Mouse (Mus musculus) CH12F3 (cell line): ENCODE results near the gene Card19.

ENCODE experiments used
- in situ Hi-C: fragments of 300-500 bp; cut with MboI; formaldehyde crosslinking; loops from 2 replicates; pipeline ENCODE4 v1.14.3; 2020; ENCODE audit warnings: low sequenced_read_pairs

Card19 gene

DNA sequence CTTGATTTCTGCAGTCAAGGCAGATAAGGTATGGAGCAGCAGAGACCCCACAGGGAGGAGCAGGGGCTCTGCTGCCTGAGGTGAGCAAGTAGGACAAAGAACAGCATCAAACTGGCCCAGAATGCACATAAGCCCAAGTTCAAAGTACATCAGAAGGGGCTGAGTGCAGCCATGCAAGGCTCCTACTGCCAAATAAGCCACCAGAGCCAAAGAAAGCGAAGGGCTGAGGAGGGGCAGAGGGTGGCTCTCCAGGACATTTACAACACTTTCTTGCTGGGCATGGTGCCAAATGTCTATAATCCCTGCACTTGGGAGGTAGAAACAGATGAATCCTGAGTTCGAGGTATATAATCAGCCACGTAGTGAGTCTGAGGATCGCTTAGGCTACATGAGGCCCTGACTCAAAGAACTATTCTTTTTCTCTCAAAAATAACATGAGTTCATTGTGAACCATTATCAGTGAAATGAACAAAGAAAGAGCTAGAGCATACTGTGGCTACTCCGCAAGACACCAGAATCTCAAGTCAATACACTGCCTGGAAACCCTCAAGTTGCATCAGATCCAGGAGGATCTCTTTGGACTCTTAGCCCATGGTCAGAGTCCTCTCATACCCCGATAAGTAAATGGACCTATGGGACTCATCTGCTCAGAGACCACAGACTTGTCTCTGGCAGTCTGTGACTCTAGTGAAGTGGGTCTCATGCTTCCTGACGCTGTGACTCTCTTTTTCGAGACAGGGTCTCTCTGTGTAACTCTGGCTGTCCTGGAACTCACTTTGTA lies 18.1 kb upstream of the Card19 start:
- in situ Hi-C loops, result no loop called here

DNA sequence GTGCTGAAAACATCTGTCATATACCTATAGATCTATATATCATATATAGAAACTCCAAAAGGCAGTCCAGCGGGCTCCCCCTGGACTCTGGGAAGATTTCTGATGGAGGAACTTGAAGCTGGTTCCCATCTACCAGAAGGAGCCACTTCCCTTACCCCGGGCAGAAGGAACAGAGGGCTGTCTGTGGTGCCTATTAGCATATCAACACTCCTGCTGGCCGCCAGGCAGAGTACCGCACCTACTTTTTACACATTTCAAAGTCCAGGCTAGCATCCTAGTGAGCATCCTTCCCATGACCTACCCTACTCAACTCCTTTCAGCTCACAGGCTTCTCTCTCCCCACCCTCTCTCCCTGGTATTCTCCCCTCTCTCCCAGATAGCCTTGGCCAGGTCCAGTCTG lies 9.8 kb upstream of the Card19 start:
- in situ Hi-C loops, result no loop called here

DNA sequence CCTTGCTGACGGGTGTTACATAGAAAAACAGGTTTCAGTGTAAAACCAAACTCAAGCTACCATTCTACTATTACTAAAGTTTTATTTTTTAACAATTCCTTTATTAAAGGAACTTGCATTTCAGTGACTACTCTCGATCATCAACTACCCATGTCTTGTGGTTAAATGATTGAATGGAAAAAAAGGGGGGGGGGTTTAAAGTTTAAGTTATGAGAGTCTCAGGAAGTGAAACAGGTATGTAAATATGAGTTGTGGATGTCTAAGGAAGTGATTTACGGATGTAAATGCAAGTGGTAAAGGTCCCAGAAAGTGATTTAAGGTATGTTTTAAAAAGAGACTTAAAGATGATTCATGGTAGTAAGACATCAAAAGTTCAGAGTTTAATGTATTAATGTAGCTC lies 9.3 kb upstream of the Card19 start:
- in situ Hi-C loops, result no loop called here

DNA sequence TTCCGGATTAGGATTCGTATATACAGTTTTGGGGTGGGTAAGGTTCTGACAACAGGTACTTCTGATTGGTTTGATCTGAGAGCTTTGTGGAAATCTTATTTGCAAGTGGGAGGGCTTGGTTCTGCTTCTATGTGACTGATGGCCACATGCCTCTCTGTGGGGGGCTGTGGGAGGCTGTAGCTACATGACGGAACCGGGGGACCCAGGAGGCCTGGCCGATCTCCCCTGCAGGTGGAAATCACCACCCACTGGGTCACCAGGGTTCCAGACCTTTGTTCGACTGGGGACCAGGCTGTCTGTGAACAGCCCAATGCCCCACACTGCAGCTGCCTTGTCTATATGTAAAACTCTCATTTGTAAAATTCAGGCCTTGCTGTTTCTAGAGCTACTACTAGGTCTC lies 8.9 kb upstream of the Card19 start:
- in situ Hi-C loops, result no loop called here

DNA sequence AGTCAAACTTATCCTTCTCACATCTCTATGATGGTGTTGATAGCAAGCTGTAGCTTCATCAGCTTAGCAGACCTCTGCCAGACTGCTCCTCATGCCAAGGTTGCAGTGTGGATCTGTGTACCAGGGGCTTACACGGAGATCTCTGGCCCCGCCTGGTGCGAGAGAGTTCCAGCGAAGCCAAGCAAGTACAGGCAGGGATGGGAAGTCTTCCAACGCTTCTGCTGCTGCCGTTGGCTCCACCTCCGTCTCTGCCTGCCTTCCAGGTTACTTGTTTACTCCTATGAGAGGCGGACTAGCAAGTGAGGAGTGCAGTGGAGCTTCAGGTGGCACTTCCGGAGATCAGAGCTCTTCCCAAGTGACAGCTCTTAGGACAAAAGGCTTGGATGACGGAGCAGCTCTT lies 8.5 kb upstream of the Card19 start:
- in situ Hi-C loops, result no loop called here

DNA sequence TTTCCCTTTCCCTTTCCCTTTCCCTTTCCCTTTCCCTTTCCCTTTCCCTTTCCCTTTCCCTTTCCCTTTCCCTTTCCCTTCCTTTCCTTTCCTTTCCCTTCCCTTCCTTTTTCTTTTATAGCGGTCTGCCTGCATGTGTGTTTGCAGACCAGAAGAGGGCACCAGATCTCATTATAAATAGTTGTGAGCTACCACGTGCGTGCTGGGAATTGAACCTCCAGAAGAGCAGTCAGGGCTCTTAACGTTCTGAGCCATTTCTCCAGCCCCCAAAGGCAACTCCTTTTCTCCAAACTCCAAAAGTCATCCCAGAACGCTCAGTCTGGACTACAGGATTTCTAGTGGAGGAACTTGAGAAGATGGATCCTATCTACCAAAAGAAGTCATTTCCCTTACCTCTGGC lies 5.1 kb upstream of the Card19 start:
- in situ Hi-C loops, result no loop called here

DNA sequence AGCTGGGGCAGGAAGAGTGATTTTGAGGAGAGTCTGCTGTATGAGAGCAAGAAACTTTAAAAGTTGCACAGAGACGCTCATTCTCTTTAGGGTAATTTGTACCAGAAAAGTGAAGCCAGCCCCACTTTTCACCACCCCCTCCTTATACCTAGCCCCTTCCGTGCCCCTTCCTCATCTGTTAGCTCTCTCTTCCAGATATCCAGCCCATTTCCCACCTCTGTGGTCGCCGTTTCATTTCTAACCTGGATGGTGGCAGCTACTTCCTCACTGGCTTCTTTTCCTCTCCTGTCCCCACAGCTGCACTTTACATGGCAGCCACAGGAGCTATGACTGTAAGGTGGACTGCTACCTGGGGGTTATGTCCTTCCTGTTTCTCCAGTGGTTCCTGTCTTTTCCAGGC lies 3.5 kb upstream of the Card19 start:
- in situ Hi-C loops, result no loop called here

DNA sequence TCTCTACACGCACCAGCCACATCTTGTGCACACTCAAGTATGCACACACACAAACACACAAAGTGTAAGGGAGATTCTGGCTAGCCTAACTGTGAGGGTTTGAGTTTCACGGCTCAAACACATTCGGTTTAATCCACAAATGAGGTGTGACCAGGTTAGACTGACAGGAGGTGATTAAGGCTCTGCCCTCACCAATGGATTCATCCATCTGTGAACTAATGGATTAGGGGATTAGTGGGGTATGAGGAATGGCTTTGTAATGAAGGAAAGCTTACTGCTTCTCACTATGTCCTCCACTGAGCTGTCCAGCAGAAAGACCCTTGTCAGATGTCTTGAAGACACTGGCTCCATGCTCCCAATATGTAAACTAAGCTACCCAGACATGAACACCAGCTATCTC lies 2.8 kb upstream of the Card19 start:
- in situ Hi-C loops, result no loop called here

DNA sequence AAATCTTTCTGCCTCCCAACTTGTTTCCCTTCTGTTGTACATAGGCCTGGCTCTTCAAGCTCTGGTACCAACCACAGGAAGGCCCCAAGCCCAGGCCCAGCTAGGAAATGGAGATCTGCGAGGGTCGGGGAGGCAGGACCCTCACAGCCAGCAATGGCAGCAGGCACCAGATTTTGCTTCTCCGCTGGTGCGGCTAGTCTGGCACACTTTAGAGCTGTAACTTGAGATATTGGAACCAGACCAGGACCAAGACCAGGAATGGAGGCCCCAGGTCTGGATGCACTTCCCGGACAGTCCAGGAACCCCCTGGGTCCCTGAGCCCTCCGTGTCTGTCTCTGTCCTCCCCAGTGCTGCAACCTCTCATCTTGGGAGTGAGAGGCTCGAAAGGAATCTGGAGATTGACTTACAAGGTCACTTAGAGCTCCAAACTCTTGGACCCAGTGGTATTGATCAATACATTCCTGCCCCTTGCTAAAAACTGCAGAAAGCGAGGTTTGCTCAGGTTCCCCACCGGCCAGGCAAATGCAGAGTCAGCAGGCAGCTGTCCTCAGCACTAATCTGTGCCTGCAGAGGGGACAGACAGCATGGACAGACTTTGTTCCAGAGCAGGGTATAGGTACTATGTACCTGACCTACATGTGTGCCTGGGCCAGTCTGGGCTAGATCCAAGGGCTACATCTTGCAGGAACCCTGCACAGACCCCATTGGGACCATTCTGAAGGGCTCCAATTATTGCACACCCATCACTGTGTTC lies 1.1 kb upstream of the Card19 start:
- in situ Hi-C loops, result no loop called here

DNA sequence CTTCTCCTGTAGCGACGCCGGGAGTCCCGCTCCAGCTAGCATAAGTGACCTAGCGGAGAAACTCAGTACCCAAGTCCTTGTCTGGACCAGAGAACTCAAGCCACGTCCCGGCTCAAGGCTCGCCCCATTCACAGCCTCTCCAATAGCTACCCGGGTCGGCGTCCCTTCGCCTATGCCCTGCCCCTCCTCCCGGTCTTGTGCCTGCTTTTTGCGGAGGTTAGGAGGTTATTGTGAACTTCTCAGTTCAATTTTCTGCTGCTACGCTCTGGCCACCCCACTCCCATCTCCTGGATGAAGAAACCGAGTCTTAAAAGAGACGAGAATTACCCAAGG lies 349 bp upstream of the Card19 start:
- in situ Hi-C loops, result no loop called here

DNA sequence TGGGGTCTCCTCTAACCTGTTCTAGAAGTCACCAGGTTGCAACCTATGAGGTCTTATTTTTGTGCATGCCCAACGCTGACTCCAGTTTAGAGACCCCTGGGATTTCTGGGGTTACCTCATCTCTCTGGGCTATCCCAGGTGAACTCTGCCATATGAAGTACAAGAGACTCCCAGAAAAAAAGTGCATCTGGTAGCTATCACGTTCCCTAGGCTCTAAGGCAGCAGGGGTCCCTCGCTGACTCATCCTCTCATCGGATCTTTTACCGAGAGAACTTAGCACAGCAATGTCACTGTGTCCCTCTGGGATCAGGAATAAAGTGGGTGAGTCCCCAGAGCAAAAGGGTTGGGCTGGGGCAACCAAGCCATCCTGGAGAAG lies 721 bp downstream of the Card19 start:
- in situ Hi-C loops, result no loop called here

DNA sequence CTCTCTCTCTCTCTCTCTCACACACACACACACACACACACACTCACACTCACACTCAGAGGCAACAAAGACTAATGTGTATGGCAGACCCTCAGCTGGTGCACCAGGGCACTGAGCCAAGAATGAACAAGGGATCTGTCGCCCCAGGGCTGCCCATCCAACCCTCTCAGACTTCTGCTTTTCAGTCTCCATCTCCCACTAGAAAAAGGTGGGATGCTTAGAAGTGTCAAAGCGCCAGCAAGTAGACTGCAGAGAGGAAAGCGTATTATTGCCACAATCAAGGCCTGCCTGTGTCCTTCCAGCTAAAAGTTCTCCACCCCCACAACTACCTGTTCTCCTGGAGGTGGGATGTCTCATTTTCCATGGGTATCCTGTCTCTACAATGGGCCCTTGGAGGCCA lies 1.4 kb downstream of the Card19 start:
- in situ Hi-C loops, result no loop called here

DNA sequence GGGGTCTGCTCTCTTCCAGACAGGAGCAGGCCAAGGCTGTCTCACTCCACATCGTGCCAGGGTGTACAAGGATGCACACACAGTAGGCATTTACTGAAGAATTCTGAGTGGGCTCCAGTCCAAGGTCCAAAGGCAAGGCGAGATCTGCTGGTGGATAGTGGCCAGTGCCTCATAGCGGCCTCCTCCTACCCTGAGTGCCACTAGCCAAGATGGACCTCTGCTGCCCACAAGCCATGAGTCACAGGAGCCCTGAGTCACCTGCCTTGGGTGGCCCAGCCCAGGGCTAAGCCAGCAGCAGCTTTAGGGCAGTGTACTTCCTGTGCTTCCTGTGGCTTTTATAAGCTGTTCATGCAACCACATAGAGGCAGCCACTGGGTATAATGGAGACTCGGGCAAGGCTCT lies 2.3 kb downstream of the Card19 start:
- in situ Hi-C loops, result no loop called here

DNA sequence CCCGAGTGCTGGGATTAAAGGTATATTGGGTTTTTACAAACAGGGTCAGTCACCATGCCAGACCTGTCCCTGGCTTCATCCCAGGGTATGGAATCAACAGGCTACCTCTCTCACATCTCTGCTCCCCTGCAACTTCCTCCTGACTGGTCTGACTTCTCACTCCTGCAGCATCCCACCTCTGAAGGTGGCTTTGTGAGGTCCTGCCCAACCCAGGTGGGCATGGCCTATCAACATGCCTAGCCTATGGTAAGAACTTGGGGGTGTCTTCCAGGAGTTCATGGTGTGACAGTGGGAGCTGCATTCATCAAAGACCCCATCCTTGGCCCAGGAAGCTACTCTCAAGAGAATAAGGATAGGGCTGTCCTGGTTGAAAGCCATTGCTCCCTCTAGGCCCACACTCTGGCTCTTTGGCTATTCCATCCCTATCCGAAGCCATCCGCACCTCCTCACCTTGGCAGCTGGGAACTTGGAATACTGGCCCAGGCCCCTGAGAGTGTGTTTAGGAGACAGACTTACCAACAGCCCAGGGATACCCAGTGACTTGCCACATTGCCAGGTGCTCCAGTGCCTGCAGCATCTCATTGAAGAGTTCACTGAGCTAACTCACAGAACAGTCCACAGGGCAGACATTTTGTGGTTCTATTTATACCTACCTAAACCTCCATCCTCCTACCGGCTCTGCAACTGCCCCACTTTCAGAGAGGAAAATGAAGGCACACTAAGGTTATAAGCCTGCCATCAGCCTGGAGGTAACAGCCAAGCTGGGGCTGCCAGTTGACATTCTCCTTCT lies 2.9 kb downstream of the Card19 start:
- in situ Hi-C loops, result no loop called here

DNA sequence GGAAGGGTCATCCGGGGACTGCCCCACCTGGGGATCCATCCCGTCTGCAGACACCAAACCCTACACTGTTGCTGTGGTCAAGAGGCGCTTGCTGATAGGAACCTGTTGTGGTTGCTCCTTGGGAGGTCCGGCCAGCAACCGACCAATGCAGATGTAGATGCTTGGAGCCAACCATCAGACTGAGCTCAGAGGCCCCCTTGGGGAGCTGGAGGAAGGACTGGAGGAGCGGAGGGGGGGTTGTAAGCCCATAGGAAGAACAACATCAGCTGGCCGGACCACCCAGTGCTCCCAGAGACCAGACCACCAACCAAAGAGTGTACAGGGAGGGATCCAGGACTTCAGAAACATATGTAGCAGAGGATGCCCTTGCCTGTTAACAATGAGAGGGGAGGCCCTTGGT lies 6.5 kb downstream of the Card19 start:
- in situ Hi-C loops, result no loop called here

DNA sequence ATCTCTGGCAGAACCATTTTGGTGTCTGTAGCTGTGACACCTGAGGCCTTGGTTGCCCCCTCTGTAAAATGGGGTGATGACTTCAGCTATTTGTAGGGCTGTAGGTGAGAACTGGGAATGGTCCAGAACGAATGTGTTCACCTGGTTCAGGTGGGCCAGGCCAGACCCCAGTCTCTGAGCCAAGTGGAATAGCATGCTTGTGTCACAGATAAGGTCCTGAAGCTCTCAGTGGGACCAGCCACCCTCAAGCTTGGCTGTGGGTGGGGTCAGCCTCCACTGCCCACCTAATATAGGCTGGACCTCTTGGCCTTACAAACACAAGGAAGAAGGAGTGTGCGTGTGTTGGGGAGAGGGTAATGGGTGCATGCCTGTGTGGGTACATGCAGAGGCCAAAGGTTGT lies 9.5 kb downstream of the Card19 start:
- in situ Hi-C loops, result no loop called here

DNA sequence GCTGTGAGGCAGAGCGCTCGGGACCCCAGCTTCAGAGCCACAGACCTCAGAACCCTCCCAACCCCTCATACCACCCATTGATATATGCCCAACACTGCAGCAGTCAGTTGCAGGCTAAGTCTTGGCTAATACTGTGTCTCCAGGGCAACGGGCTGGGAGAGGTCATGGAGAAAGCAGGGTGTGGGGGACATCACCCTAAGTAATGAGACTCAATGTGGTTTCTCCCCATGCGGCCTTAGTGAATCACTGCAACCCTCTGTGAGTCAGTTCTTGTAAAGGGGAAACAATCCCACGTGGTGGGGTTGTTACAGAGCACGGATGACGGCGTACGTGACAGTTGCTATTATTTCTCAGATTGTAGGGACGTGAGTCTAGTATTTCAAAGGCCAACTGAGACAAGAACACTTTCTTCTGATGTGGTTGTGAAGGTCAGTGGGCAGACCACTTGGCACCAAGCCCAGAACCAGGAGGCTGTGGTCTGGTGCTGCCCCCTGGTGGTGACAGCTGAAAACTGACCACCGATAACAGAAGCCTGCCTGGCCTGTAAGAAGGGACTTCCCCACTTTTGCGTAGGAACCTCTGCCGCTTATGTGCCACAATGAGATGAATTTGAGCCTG lies 10.3 kb downstream of the Card19 start:
- in situ Hi-C loops, result no loop called here

DNA sequence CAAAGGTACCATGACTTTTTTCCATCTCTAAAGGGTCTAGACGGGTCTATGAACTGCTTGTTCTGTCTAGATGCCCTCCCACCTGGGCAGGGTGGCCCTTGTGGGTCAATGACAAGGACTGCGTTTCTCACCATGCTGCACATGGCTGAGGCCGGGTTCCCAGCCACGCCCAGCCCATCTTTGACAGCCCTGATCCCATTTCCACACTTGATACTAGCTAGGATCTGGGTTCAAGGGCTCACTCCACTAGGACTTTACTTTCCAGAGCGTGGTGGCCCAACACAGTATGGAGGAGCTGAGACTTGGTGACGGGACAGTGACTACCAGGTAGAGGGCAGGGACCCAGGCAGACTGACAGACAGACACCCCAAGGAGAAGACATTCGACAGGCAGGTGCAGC lies 13.3 kb downstream of the Card19 start:
- in situ Hi-C loops, result no loop called here

DNA sequence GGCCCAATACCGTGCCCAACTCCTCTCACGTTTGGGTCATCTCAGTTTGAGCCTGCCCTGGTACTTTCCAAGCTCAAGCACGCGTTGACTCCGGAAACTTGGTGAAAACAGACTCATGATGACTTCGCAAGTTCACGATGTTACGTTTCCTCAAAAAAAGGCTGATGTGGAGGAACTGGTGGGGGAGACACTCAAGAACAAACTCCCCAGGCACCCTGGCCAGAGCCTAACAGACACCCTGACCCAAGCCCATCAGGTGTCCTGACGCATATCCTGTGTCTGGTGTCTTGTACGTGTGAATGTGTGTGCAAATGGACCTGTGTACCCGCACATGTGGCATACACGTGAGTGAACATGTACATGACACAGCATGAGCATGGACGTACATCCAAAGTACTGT lies 15.1 kb downstream of the Card19 start:
- in situ Hi-C loops, result no loop called here

DNA sequence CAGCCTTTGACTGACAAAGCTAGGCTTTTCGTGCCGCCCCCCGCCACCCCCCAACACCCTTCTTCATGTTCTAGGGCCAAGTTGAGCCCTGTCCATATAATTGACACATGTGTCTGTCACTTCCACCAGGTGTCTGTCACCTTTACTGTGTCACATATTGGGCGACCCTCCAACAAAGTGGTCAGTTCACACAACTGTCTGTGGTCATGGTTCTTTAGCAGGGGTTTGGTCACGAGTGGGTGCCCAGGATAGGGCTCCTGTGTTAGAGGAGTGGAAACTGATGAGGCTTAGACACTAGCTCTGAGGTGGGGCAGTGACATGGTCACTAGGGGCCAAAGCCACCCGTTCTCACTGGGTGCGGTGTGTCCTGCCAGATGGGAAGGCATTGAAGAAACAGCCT lies 15.9 kb downstream of the Card19 start:
- in situ Hi-C loops, result no loop called here

DNA sequence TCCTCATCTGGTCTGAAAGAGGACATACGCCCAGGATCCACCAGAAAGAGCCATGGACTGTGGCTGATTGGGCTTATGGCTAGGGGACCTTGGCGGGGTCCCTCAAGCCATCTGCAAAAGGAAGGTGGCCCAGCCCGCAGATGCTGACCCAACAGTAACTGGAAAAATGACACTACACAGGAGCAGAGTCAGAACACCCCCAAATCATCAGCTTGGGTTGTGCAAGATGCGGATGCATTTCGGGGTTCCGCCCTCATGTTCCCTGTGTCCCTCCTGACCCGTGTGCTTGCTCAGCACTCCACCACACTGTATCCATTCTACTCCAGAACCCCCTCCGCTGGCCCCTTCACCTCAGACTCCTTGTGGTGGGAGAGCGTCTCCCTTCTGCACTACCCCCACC lies 17.1 kb downstream of the Card19 start:
- in situ Hi-C loops, result no loop called here

DNA sequence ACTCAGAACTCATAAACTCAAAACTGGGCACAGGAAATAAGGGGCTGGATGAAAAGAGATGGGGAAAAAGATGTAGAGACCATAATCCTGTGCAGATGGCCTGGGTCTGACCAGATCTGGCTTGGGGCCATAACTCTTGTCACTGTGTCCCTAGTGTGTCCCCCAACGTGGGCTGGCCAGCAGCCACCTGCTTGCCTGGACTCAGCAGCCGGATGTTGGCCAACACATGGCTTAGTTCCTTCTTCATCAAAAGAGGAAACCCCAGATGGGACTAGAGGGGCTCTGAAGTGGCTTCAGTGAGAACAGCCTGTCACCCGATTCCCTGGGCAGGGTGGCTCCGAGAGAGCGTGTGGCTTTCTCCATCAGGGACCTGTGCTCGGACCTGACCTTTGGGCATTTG lies 19.1 kb downstream of the Card19 start:
- in situ Hi-C loops, result no loop called here
